Mouse (Mus musculus) stomach, postnatal 0 days (tissue): ENCODE results near the gene Setd7.

Experiments
- CTCF ChIP-seq: IDR thresholded peaks from 2 replicates; pipeline ENCODE4 v1.5.1; 2016; ENCODE audit warnings: antibody characterized with exemption, low read depth, mild to moderate bottlenecking, moderate library complexity
- EP300 ChIP-seq: optimal IDR thresholded peaks from 2 replicates; pipeline ENCODE3; 2016; ENCODE audit warnings: antibody characterized with exemption

- no peak for TF ChIP-seq CTCF
- no peak for TF ChIP-seq EP300
Measured at GRCm38 (mm10) chr3:51499876-51500275, 60.8 kb downstream of the Setd7 start.
